Mouse (Mus musculus): Measurements from ENCODE around the gene Adora3. TPM values are rescaled to one million over a fixed set of nuclear protein-coding genes. Genes with fewer than 3 reads are reported as not detected.

Adora3 gene
- polyA plus RNA-seq, 1 experiment from 2014 or later = not detected

DNA sequence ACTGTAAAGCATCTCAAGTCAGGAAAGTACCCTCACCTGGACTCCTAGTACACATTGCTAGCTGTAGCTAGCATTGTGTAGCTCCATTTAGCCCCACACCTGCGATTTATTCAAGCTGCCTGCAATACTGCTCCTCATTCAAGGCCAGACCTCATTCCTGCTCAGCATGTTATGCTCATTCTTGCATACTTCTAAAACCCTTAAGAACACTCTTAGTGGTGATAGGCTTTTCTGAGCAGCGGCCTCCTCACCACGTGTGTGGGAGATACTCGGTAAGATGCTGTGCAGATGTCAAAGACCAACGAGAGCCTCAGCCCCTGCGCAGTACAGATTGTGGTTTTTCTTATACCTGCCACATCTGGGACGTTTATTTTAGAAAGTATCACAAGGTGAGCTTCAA lies 59.2 kb downstream of the Adora3 start:
- WGBS = 86% methylated on average over 7 of the region's 7 CpGs
- no peak for DNase-seq
- no peaks in the 10 kb centered on the region for H3K9me3 ChIP-seq (ENCODE audit: control insufficient read depth, low read length)
- H3K9ac ChIP-seq (replicated peaks; ENCODE audit: low read length) = no peak overlapping the region
- H3K27me3 ChIP-seq (ENCODE audit: control insufficient read depth, insufficient read depth, low read length) = no peaks in the 10 kb centered on the region
- ATAC-seq (ENCODE audit: low FRiP score, low TSS enrichment) = no peak
- no peaks in the 10 kb centered on the region for H3K4me1 ChIP-seq (ENCODE audit: control insufficient read depth, insufficient read depth, low read length)
- no peaks in the 10 kb centered on the region for H3K36me3 ChIP-seq (ENCODE audit: control insufficient read depth, insufficient read depth, low read length)
- no peak overlapping the region for H3K27ac ChIP-seq (replicated peaks; ENCODE audit: low read depth, low read length)
- H3K4me2 ChIP-seq (ENCODE audit: low read length) = no peak overlapping the region
- H3K4me3 ChIP-seq (replicated peaks; ENCODE audit: low read depth, low read length) = no peak overlapping the region

DNA sequence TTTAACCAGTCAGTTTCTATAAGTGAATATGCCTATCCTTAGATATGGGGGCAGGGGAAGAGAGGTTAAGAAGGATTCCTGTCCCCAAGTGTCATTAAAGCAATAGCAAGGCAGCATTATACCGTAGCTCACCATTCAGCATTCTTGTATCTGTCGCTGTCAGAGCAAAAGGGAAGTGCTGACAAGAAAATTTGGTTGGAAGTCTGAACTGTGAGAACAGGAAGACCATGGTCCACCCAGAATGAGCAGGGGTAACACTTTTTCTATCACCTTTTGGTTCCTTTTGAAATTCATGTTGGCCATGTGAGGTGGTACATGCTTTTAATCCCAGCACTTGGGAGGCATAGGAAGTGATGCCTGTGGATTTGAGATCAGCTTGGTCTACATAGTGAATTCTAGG lies 60.4 kb downstream of the Adora3 start:
- Histone ChIP-seq H3K9ac (replicated peaks; ENCODE audit: low read length) (no peak overlapping the region), H3K9me3 (ENCODE audit: control insufficient read depth, low read length) (no peaks in the 10 kb centered on the region), H3K27ac (replicated peaks; ENCODE audit: low read depth, low read length) (no peak overlapping the region), H3K36me3 (ENCODE audit: control insufficient read depth, insufficient read depth, low read length) (no peaks in the 10 kb centered on the region), H3K27me3 (ENCODE audit: control insufficient read depth, insufficient read depth, low read length) (no peaks in the 10 kb centered on the region), H3K4me3 (replicated peaks; ENCODE audit: low read depth, low read length) (no peak overlapping the region), H3K4me2 (ENCODE audit: low read length) (no peak overlapping the region), H3K4me1 (ENCODE audit: control insufficient read depth, insufficient read depth, low read length) (no peaks in the 10 kb centered on the region)
- ATAC-seq (ENCODE audit: low FRiP score, low TSS enrichment) = no peak
- no peak for DNase-seq
- WGBS = 96% methylated on average over 2 of the region's 2 CpGs

DNA sequence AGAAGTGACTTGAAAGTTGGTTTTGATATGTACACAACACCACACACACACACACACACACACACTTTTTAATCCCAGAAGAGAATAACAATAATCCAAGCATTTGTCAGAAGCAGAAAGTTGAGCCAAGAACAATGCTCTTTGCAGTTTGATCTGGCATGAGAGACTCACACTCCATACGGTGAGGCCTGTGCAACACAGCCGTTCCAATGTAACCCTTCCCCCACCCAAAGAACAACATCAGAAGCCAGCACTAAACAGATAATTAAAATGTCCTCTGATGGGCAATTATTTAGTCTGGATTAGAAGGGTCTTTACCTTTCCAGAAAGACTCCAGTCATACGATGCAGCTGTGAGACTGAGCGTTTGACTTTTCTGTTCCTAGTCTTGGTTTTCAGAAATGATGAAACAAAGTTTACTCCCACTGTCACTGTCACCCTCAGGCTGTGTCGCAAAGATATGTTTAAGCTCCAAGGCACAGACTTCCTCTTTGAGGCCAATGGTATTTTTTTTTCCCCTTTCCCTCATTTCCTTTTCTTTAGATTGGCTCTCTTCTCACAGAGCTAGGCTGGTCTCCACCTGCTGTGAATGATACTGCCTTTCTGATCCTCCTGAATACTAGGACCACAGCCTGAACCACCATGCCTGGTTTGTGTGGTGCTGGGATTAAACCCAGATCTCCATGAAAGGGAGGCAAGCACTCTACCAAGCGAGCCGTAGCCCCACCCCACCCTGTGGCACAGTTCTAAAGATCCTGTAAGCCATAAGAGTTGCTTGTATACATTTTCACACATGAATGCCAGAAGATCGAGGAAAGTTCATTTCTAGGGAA lies 61.8 kb downstream of the Adora3 start, which contains the start of gene I830077J02Rik:
TSS of gene I830077J02Rik (minus strand) at position 425 of the 832 bp plus-strand sequence.
- 91% methylated on average over 8 of the region's 8 CpGs for WGBS
- no peak within 1 kb of the TSS for H3K9ac ChIP-seq (replicated peaks; ENCODE audit: low read length)
- no peak within 1 kb of the TSS for H3K4me3 ChIP-seq (replicated peaks; ENCODE audit: low read depth, low read length)
- ATAC-seq (ENCODE audit: low FRiP score, low TSS enrichment) = no peak
- H3K4me2 ChIP-seq (ENCODE audit: low read length) = no peak within 1 kb of the TSS
- H3K27ac ChIP-seq (replicated peaks; ENCODE audit: low read depth, low read length) = no peak within 1 kb of the TSS
- H3K4me1 ChIP-seq (ENCODE audit: control insufficient read depth, insufficient read depth, low read length) = no peaks in the 10 kb centered on the region
- H3K27me3 ChIP-seq (ENCODE audit: control insufficient read depth, insufficient read depth, low read length) = no peaks in the 10 kb centered on the region
- no peaks in the 10 kb centered on the region for H3K9me3 ChIP-seq (ENCODE audit: control insufficient read depth, low read length)
- no peak for DNase-seq
- H3K36me3 ChIP-seq (ENCODE audit: control insufficient read depth, insufficient read depth, low read length) = 0 out of 2 replicates have a peak, but pooled peaks cover 7% of the 10 kb centered on the region

DNA sequence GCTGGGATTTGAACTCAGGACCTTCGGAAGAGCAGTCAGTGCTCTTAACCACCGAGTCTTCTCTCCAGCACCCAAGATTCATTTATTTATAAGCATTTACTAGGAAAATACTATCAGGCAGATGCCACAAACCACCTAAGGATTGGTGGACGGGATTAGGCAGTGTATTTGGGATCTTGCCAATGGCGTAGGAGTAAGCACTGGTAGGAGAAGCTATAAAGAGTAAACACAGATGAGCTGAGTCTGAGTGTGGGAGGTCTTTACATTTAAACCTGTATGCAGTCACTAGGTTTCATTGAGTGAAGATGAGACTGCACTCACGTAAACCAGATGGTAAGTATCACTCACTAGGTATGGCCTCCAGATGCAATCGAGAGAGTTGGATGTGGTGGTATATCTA lies 63.3 kb downstream of the Adora3 start:
- Histone ChIP-seq H3K27me3 (ENCODE audit: control insufficient read depth, insufficient read depth, low read length) (no peaks in the 10 kb centered on the region), H3K36me3 (ENCODE audit: control insufficient read depth, insufficient read depth, low read length) (0 out of 2 replicates have a peak, but pooled peaks cover 11% of the 10 kb centered on the region), H3K9ac (replicated peaks; ENCODE audit: low read length) (no peak overlapping the region), H3K27ac (replicated peaks; ENCODE audit: low read depth, low read length) (no peak overlapping the region), H3K4me3 (replicated peaks; ENCODE audit: low read depth, low read length) (no peak overlapping the region), H3K4me2 (ENCODE audit: low read length) (no peak overlapping the region), H3K4me1 (ENCODE audit: control insufficient read depth, insufficient read depth, low read length) (no peaks in the 10 kb centered on the region), H3K9me3 (ENCODE audit: control insufficient read depth, low read length) (no peaks in the 10 kb centered on the region)
- ATAC-seq (ENCODE audit: low FRiP score, low TSS enrichment) (no peak), DNase-seq (no peak)
- 95% methylated on average over 6 of the region's 6 CpGs for WGBS

DNA sequence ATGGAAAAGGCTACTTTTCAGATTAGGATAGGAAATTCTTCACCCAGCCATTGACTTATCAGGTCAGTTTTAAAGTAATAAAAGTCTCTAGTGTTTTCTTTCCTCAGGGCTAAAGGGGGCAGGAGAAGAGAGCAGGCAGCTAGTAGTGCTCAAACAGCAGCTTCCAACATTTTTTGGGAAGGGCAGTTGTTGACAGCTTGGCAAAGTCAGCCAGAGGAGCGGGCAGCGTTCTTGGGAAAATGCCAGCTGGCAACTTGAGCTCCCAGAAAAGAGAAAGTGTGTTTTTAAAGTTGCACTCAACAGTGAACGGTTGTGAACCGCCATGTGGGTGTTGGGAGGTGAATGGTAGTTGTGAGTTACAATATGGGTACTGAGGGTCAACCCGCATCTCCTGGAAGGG lies 64.4 kb downstream of the Adora3 start:
- Histone ChIP-seq H3K9ac (replicated peaks; ENCODE audit: low read length) (no peak overlapping the region), H3K36me3 (ENCODE audit: control insufficient read depth, insufficient read depth, low read length) (0 out of 2 replicates have a peak, but pooled peaks cover 14% of the 10 kb centered on the region), H3K4me1 (ENCODE audit: control insufficient read depth, insufficient read depth, low read length) (no peaks in the 10 kb centered on the region), H3K27me3 (ENCODE audit: control insufficient read depth, insufficient read depth, low read length) (no peaks in the 10 kb centered on the region), H3K9me3 (ENCODE audit: control insufficient read depth, low read length) (no peaks in the 10 kb centered on the region), H3K27ac (replicated peaks; ENCODE audit: low read depth, low read length) (no peak overlapping the region), H3K4me2 (ENCODE audit: low read length) (no peak overlapping the region), H3K4me3 (replicated peaks; ENCODE audit: low read depth, low read length) (no peak overlapping the region)
- no peak for ATAC-seq (ENCODE audit: low FRiP score, low TSS enrichment)
- 87% methylated on average over 5 of the region's 5 CpGs for WGBS
- DNase-seq = peak; percentile 9

DNA sequence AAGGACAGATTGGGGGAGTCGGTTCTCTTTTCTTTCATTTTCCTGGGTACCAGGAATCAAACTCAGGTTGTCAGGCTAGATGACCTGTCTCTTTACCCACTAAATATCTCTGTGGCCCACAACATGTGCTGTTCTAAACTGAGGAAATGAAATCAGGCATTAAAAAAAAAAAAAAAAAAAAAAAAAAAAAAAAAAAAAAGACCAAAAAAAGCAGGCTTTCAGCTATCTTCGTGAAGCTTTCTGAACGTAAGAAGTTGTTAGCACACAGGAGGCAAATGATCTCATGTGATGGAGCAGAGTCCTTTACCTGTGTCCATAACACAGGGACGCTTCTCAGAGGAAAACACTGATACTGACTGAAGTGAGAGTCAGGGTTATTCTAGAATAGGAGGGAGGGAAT lies 65.5 kb downstream of the Adora3 start:
- H3K36me3 ChIP-seq (ENCODE audit: control insufficient read depth, insufficient read depth, low read length) = peaks cover 22% of the 10 kb centered on the region
- WGBS = 91% methylated on average over 4 of the region's 4 CpGs
- no peaks in the 10 kb centered on the region for H3K4me1 ChIP-seq (ENCODE audit: control insufficient read depth, insufficient read depth, low read length)
- H3K9ac ChIP-seq (replicated peaks; ENCODE audit: low read length) = no peak overlapping the region
- H3K27ac ChIP-seq (replicated peaks; ENCODE audit: low read depth, low read length) = no peak overlapping the region
- DNase-seq = no peak
- no peak overlapping the region for H3K4me3 ChIP-seq (replicated peaks; ENCODE audit: low read depth, low read length)
- ATAC-seq (ENCODE audit: low FRiP score, low TSS enrichment) = no peak
- H3K27me3 ChIP-seq (ENCODE audit: control insufficient read depth, insufficient read depth, low read length) = no peaks in the 10 kb centered on the region
- no peaks in the 10 kb centered on the region for H3K9me3 ChIP-seq (ENCODE audit: control insufficient read depth, low read length)
- no peak overlapping the region for H3K4me2 ChIP-seq (ENCODE audit: low read length)

DNA sequence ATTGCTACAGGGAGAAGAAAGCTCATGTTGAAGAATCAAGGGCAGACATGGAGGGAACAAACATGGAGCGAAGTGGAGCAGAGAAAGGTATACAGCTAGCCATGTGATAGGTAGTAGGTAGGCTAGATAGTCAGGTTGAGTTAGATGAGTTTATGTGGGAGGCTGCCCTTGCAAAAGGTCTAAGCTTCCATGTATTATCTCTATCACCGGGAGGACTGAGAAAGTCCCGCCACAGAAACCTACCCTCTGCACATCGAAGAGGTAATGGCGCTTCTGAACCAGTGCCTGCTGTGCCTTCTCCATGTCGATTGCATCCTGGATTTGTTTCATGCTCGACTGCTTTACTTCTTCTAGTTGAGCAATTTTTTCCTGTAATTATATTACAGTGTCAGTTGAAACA lies 80.7 kb downstream of the Adora3 start:
- no peaks in the 10 kb centered on the region for H3K27me3 ChIP-seq (ENCODE audit: control insufficient read depth, insufficient read depth, low read length)
- H3K4me3 ChIP-seq (replicated peaks; ENCODE audit: low read depth, low read length) = no peak overlapping the region
- no peaks in the 10 kb centered on the region for H3K4me1 ChIP-seq (ENCODE audit: control insufficient read depth, insufficient read depth, low read length)
- ATAC-seq (ENCODE audit: low FRiP score, low TSS enrichment) = no peak
- no peaks in the 10 kb centered on the region for H3K9me3 ChIP-seq (ENCODE audit: control insufficient read depth, low read length)
- peaks cover 81% of the 10 kb centered on the region for H3K36me3 ChIP-seq (ENCODE audit: control insufficient read depth, insufficient read depth, low read length)
- H3K4me2 ChIP-seq (ENCODE audit: low read length) = no peak overlapping the region
- no peak for DNase-seq
- WGBS = 92% methylated on average over 7 of the region's 7 CpGs
- no peak overlapping the region for H3K27ac ChIP-seq (replicated peaks; ENCODE audit: low read depth, low read length)
- no peak overlapping the region for H3K9ac ChIP-seq (replicated peaks; ENCODE audit: low read length)

DNA sequence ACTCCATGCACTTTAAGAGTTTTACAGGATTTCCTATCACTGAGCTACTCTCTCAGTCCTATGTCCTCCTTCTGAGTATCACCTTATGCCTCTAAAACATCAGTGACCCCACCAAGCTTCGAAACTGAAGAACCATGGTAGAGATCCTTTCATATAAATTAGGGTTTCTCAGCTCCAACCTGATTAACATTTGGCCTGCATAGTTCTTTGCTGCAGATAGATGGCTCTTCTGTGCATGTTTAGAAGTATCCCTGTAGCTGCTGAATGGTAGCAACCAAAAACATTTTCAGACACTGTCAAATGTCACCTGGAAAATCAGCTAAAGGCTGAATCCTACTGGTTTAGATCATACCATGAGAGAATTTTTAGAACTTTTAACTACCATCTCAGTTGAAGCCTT lies 86.6 kb downstream of the Adora3 start:
- Histone ChIP-seq H3K9me3 (ENCODE audit: control insufficient read depth, low read length) (no peaks in the 10 kb centered on the region), H3K27me3 (ENCODE audit: control insufficient read depth, insufficient read depth, low read length) (no peaks in the 10 kb centered on the region), H3K4me2 (ENCODE audit: low read length) (0 out of 2 replicates have a peak overlapping the region, but pooled peaks have one; percentile 70), H3K4me3 (replicated peaks; ENCODE audit: low read depth, low read length) (peak overlapping the region; percentile 93; the same call in 1 of the 2 replicates), H3K4me1 (ENCODE audit: control insufficient read depth, insufficient read depth, low read length) (peaks cover 19% of the 10 kb centered on the region), H3K36me3 (ENCODE audit: control insufficient read depth, insufficient read depth, low read length) (peaks cover 39% of the 10 kb centered on the region), H3K27ac (replicated peaks; ENCODE audit: low read depth, low read length) (no peak overlapping the region), H3K9ac (replicated peaks; ENCODE audit: low read length) (no peak overlapping the region)
- DNase-seq (no peak), ATAC-seq (ENCODE audit: low FRiP score, low TSS enrichment) (no peak)
- WGBS = 98% methylated on average over 1 of the region's 1 CpGs

DNA sequence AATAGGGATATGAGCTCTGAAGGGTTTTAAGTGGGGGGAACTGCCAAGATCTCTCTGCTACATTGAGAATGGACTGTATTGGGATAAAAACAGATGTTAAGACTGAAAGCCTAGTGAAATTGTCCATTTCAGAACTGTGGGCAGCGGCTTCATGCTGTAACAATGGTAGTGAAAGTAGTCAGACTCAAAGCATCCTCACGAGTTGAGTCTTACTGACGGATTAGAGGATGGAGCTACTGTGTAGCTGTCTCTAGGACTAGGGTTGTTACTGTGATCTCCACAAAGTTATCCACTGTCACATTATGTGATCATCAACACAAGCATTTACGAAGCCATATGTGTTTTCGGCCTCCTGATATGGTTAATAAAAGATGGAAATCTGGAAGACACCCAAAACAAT lies 87.5 kb downstream of the Adora3 start:
- peak overlapping the region; percentile 94 for H3K9ac ChIP-seq (replicated peaks; ENCODE audit: low read length)
- no peak overlapping the region for H3K27ac ChIP-seq (replicated peaks; ENCODE audit: low read depth, low read length)
- H3K9me3 ChIP-seq (ENCODE audit: control insufficient read depth, low read length) = no peaks in the 10 kb centered on the region
- H3K4me1 ChIP-seq (ENCODE audit: control insufficient read depth, insufficient read depth, low read length) = peaks cover 19% of the 10 kb centered on the region
- no peaks in the 10 kb centered on the region for H3K27me3 ChIP-seq (ENCODE audit: control insufficient read depth, insufficient read depth, low read length)
- 42% methylated on average over 5 of the region's 5 CpGs for WGBS
- ATAC-seq (ENCODE audit: low FRiP score, low TSS enrichment) = no peak
- no peak for DNase-seq
- H3K4me2 ChIP-seq (ENCODE audit: low read length) = peak overlapping the region; percentile 70
- peaks cover 39% of the 10 kb centered on the region for H3K36me3 ChIP-seq (ENCODE audit: control insufficient read depth, insufficient read depth, low read length)
- H3K4me3 ChIP-seq (replicated peaks; ENCODE audit: low read depth, low read length) = peak overlapping the region; percentile 93

Data from midbrain, embryonic 14.5 days (tissue).